Mouse (Mus musculus): ENCODE data around the gene Tyw1.

GRCm38 (mm10) chr5:130375411-130375810 is 120.0 kb downstream of the Tyw1 start:
- no peak for TF ChIP-seq CTCF (IDR thresholded peaks at IDR 0.05; ENCODE audit: low read depth, low read length)
- no peak for TF ChIP-seq EP300 (IDR thresholded peaks at IDR 0.05; ENCODE audit: insufficient read depth, low read depth, low read length)
